Mouse (Mus musculus): ENCODE results near the gene Teddm3.

DNA sequence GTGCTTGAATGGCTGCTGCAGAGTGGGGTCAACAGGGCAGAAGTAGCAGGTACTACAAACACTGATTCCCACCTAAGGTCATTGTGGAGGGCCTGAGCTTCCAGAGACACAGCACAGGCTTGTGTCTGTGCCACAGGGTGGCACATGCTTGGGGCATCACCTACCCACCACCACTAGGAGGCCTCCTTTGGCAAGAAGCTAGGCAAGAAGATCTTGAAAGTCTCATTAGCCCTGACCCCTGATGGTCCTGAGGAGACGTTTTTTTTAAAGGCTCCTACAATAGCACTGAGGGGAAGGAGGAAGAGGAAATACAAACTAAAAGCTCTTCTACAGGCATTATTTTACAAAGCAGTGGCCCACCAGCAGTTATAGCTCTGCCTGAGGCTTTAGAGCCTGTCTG is 44.7 kb upstream of the Teddm3 start:
- TF ChIP-seq NELFE (IDR thresholded peaks at IDR 0.05; ENCODE audit: low read depth, low read length): no peak
- peak; percentile 75 for TF ChIP-seq ZC3H11A (IDR thresholded peaks at IDR 0.05; ENCODE audit: low read depth, low read length)
- TF ChIP-seq CTCF (IDR thresholded peaks at IDR 0.05 in 2 of 3, conservative IDR thresholded peaks at IDR 0.05 in 1 of 3; ENCODE audit: control insufficient read depth in 1 of 3, insufficient read depth in 1 of 3, low read depth in 2 of 3, low read length in 3 of 3, poor library complexity in 1 of 3, severe bottlenecking in 1 of 3): peak; percentile 73 to 89 (median 74)
- no peak for TF ChIP-seq POLR2A (IDR thresholded peaks at IDR 0.05; ENCODE audit: control insufficient read depth in 1 of 2, insufficient read depth in 1 of 2, low read depth in 1 of 2, low read length in 2 of 2, poor library complexity in 1 of 2)
- no peak for TF ChIP-seq GATA1 (IDR thresholded peaks at IDR 0.05; ENCODE audit: low read depth, low read length)

Data from MEL (cell line).